Mouse (Mus musculus) CH12.LX (cell line): ENCODE data around the gene Nelfb. TPM values are rescaled to one million over a fixed set of nuclear protein-coding genes. Genes with fewer than 3 reads are reported as not detected.

Experiments used
- DNase-seq: peaks from one replicate; pipeline ENCODE4 v3.0.0-alpha.2; 2013; ENCODE audit errors: extremely low read depth
- H3K27ac ChIP-seq: 2 replicates; pipeline ENCODE4 v1.5.1; 2012; ENCODE audit warnings: low read depth, mild to moderate bottlenecking, control low read depth, moderate library complexity; ENCODE audit not compliant: insufficient read depth
- H3K27me3 ChIP-seq: replicated peaks from 2 replicates; pipeline ENCODE3; 2012; ENCODE audit warnings: inconsistent platforms
- H3K36me3 ChIP-seq, 2 experiments: replicated peaks in 1 of 2; 2 replicates each; pipeline versions ENCODE3 to v1.6.1; 2012; ENCODE audit warnings: inconsistent platforms in 1 of 2, low read length in 1 of 2, mild to moderate bottlenecking in 1 of 2, mixed read lengths in 1 of 2, moderate library complexity in 1 of 2; ENCODE audit not compliant: control insufficient read depth in 1 of 2, insufficient read depth in 1 of 2
- H3K4me1 ChIP-seq, 2 experiments: 2 replicates each; pipeline ENCODE4 v1.6.1; 2012; ENCODE audit warnings: inconsistent platforms in 1 of 2, moderate library complexity in 1 of 2; ENCODE audit not compliant: insufficient read depth in 2 of 2, control insufficient read depth in 1 of 2
- H3K4me2 ChIP-seq: 2 replicates; pipeline ENCODE4 v1.6.1; 2012; ENCODE audit warnings: low read depth, mild to moderate bottlenecking, control low read depth; ENCODE audit not compliant: poor library complexity, insufficient read depth, severe bottlenecking
- H3K4me3 ChIP-seq, 3 experiments: fragments of 150-350 bp in 1 of 3; sonication (generic) in 1 of 3; replicated peaks in 1 of 3; 2 replicates each; pipeline versions ENCODE3 to v1.5.1; 2011 to 2012; ENCODE audit warnings: low read depth in 2 of 3, low read length in 2 of 3, mild to moderate bottlenecking in 2 of 3, moderate library complexity in 2 of 3, control low read depth in 1 of 3, improper control_type of control experiment in 1 of 3, inconsistent platforms in 1 of 3, mixed read lengths in 1 of 3; ENCODE audit not compliant: poor library complexity in 1 of 3
- H3K79me2 ChIP-seq: replicated peaks from 2 replicates; pipeline ENCODE4 v1.6.1; 2012; ENCODE audit warnings: mild to moderate bottlenecking, moderate library complexity; ENCODE audit not compliant: control insufficient read depth, poor library complexity, insufficient read depth, severe bottlenecking; ENCODE audit errors: extremely low read depth
- H3K9ac ChIP-seq: 2 replicates; pipeline ENCODE4 v1.6.1; 2012; ENCODE audit warnings: low read depth, mild to moderate bottlenecking, control low read depth, moderate library complexity; ENCODE audit not compliant: insufficient read depth
- H3K9me3 ChIP-seq: replicated peaks from 2 replicates; pipeline ENCODE3; 2012; ENCODE audit warnings: low read length, inconsistent platforms, mixed read lengths
- CHD1 ChIP-seq: IDR thresholded peaks from 2 replicates; pipeline ENCODE4 v1.6.1; 2012; ENCODE audit warnings: low read depth, low read length, improper control_type of control experiment, inconsistent platforms
- CHD2 ChIP-seq: IDR thresholded peaks from 2 replicates; pipeline ENCODE4 v1.6.1; 2011; ENCODE audit warnings: low read length, improper control_type of control experiment
- CTCF ChIP-seq, 2 experiments: IDR thresholded peaks in 1 of 2; conservative IDR thresholded peaks in 1 of 2; 2 replicates each; pipeline ENCODE4 v1.5.1; 2011 to 2012; ENCODE audit warnings: low read depth in 2 of 2, low read length in 2 of 2, improper control_type of control experiment in 1 of 2, inconsistent platforms in 1 of 2, mild to moderate bottlenecking in 1 of 2, moderate library complexity in 1 of 2
- E2F4 ChIP-seq: IDR thresholded peaks from 2 replicates; pipeline ENCODE4 v1.6.1; 2011; ENCODE audit warnings: low read depth, low read length, improper control_type of control experiment; ENCODE audit not compliant: insufficient replicate concordance
- ELF1 ChIP-seq: IDR thresholded peaks from 2 replicates; pipeline ENCODE4 v1.6.1; 2014; ENCODE audit warnings: low read depth, mild to moderate bottlenecking, inconsistent platforms, low read length, improper control_type of control experiment
- EP300 ChIP-seq: IDR thresholded peaks from 2 replicates; pipeline ENCODE4 v1.6.1; 2011; ENCODE audit warnings: low read length, improper control_type of control experiment
- ETS1 ChIP-seq: conservative IDR thresholded peaks from 2 replicates; pipeline ENCODE4 v1.6.1; 2012; ENCODE audit warnings: low read depth, mild to moderate bottlenecking, inconsistent platforms, low read length, improper control_type of control experiment, moderate library complexity
- IRF4 ChIP-seq: IDR thresholded peaks from 2 replicates; pipeline ENCODE4 v1.6.1; 2014; ENCODE audit warnings: low read depth, mild to moderate bottlenecking, inconsistent platforms, low read length, improper control_type of control experiment
- JUN ChIP-seq: IDR thresholded peaks from 2 replicates; pipeline ENCODE4 v1.6.1; 2011; ENCODE audit warnings: low read depth, mild to moderate bottlenecking, low read length, improper control_type of control experiment, moderate library complexity; ENCODE audit not compliant: insufficient read depth
- MAFK ChIP-seq: IDR thresholded peaks from 2 replicates; pipeline ENCODE4 v1.6.1; 2011; ENCODE audit warnings: low read length, improper control_type of control experiment; ENCODE audit not compliant: insufficient replicate concordance
- MAZ ChIP-seq: IDR thresholded peaks from 2 replicates; pipeline ENCODE4 v1.6.1; 2012; ENCODE audit warnings: low read depth, mild to moderate bottlenecking, inconsistent platforms, low read length, improper control_type of control experiment, moderate library complexity
- MEF2A ChIP-seq: IDR thresholded peaks from 2 replicates; pipeline ENCODE4 v1.6.1; 2014; ENCODE audit warnings: low read depth, mild to moderate bottlenecking, inconsistent platforms, low read length, improper control_type of control experiment, borderline replicate concordance
- MXI1 ChIP-seq: IDR thresholded peaks from 2 replicates; pipeline ENCODE4 v1.6.1; 2011; ENCODE audit warnings: mild to moderate bottlenecking, low read depth, low read length, improper control_type of control experiment
- NRF1 ChIP-seq: IDR thresholded peaks from 2 replicates; pipeline ENCODE4 v1.6.1; 2014; ENCODE audit warnings: low read depth, mild to moderate bottlenecking, inconsistent platforms, low read length, improper control_type of control experiment, moderate library complexity
- POLR2A ChIP-seq: IDR thresholded peaks from 2 replicates; pipeline ENCODE4 v1.6.1; 2011; ENCODE audit warnings: low read depth, mild to moderate bottlenecking, improper control_type of control experiment, low read length
- RAD21 ChIP-seq: IDR thresholded peaks from 2 replicates; pipeline ENCODE4 v1.6.1; 2011; ENCODE audit warnings: low read depth, mild to moderate bottlenecking, low read length, improper control_type of control experiment, moderate library complexity
- RCOR1 ChIP-seq: conservative IDR thresholded peaks from 2 replicates; pipeline ENCODE4 v1.6.1; 2012; ENCODE audit warnings: low read depth, mild to moderate bottlenecking, inconsistent platforms, low read length, improper control_type of control experiment
- SMC3 ChIP-seq: IDR thresholded peaks from 2 replicates; pipeline ENCODE4 v1.6.1; 2011; ENCODE audit warnings: low read depth, low read length, improper control_type of control experiment
- TBP ChIP-seq: conservative IDR thresholded peaks from 2 replicates; pipeline ENCODE4 v1.6.1; 2011; ENCODE audit warnings: low read depth, low read length, improper control_type of control experiment
- TCF12 ChIP-seq: IDR thresholded peaks from 2 replicates; pipeline ENCODE4 v1.6.1; 2014; ENCODE audit warnings: low read depth, mild to moderate bottlenecking, inconsistent platforms, low read length, improper control_type of control experiment
- UBTF ChIP-seq: IDR thresholded peaks from 2 replicates; pipeline ENCODE4 v1.6.1; 2012; ENCODE audit warnings: low read depth, mild to moderate bottlenecking, inconsistent platforms, low read length, improper control_type of control experiment, moderate library complexity
- USF1 ChIP-seq: IDR thresholded peaks from 2 replicates; pipeline ENCODE4 v1.6.1; 2014; ENCODE audit warnings: low read depth, mild to moderate bottlenecking, inconsistent platforms, low read length, improper control_type of control experiment
- USF2 ChIP-seq: conservative IDR thresholded peaks from 2 replicates; pipeline ENCODE4 v1.6.1; 2011; ENCODE audit warnings: low read depth, low read length, improper control_type of control experiment
- ZKSCAN1 ChIP-seq: IDR thresholded peaks from 2 replicates; pipeline ENCODE4 v1.6.1; 2012; ENCODE audit warnings: low read depth, inconsistent platforms, low read length, improper control_type of control experiment, borderline replicate concordance
- dilution Hi-C: fragments of 300-500 bp; cut with MboI; formaldehyde crosslinking; loops from 2 replicates; pipeline ENCODE4 v1.14.3; 2020; ENCODE audit warnings: low sequenced_read_pairs; ENCODE audit not compliant: extremely low pct_unique_long_range_greater_than_20kb, extremely low pct_ligation_motif_present
- in situ Hi-C: fragments of 300-500 bp; cut with MboI; formaldehyde crosslinking; loops from 3 replicates; pipeline ENCODE4 v1.14.3; 2019; ENCODE audit warnings: low sequenced_read_pairs, low pct_ligation_motif_present, low pct_unique_long_range_greater_than_20kb, mixed read lengths
- polyA plus RNA-seq: library from polyadenylated mRNA; unstranded; fragments of >175 nt; gene quantifications from 2 replicates; pipeline ENCODE4 v1.2.1, GENCODE M21; 2012; ENCODE audit warnings: low read depth; ENCODE audit not compliant: insufficient read length
- total RNA-seq, 2 experiments: library from RNA; depleted of rRNA; stranded (reverse); fragments of 300-350 nt in 1 of 2; fragments of >200 nt in 1 of 2; gene quantifications; 2 replicates each; pipeline ENCODE4 v1.2.3; 2012 to 2014

The Nelfb gene
- total and polyA plus RNA-seq, 3 experiments, result 53.6 to 58.0 (median 57.0) TPM

DNA sequence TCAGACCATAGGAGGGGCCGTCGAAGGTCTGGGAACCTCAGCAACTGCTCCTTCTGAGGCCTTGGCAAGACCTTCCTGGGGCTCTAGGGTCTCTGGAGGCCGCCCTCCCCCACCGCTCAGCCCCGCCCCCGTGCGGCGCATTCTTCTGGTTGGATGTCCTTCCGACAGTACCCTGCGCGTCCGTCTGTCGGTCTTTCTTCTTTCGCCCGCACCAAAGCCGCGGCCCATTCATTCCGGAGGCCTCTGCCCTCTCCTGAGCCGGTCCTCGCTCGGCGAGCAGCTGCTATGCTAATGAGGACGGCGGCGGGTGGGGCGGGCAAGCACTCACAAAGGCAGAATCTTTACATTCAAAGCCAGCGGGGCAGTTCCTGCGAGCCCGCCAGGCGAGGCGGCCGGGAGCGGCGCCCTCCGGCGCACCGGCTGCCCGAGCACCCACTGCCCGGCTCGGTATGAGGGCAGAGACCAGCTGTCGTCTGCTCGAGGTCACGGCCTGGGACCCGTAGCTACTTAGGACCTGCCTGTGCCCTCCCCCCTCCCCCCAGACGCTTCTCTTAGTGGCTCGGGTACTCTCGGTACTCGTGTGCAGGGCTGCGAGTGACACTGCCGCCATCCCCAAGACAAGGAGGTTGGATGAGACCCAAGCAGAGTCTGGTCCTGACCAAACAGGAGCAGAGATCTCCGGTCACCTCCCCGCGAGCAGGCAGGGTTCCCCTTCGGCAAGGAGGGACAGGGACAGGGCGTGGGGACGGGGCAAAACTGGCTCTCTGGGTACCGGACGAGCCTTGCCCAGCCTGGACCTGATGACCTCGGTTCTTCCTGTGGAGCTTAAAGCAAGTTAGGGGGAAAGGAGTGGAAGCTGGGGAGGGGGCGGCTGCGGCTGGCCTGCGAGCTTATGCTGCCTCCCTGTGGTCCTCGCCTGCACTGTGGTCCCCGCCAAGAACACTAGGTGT lies 25.4 kb downstream of the Nelfb start:
- 0 out of 2 replicates have a peak overlapping the region, but pooled peaks have one; percentile 2 for H3K27ac ChIP-seq
- TF ChIP-seq IRF4 (0 out of 2 replicates have a peak, but pooled peaks have one; percentile 16), MAFK (no peak), RAD21 (peak; percentile 60), POLR2A (peak; percentile 54; the same call in 1 of the 2 replicates), CTCF (conservative IDR thresholded peaks at IDR 0.05 in 1 of 2, IDR thresholded peaks at IDR 0.05 in 1 of 2; ENCODE audit: low read depth in 2 of 2, low read length in 2 of 2) (peak in 1 of 2 experiments; percentile 66; a peak in 2 of 4 replicates), MAZ (peak; percentile 61), EP300 (no peak), TCF12 (peak; percentile 57; the same call in 1 of the 2 replicates), ETS1 (0 out of 2 replicates have a peak, but pooled peaks have one; percentile 3), CHD1 (0 out of 2 replicates have a peak, but pooled peaks have one; percentile 7), MEF2A (no peak), CHD2 (0 out of 2 replicates have a peak, but pooled peaks have one; percentile 24), MXI1 (peak; percentile 51; the same call in 1 of the 2 replicates), ELF1 (0 out of 2 replicates have a peak, but pooled peaks have one; percentile 13), SMC3 (peak; percentile 57), USF1 (no peak), UBTF (peak; percentile 70; the same call in 1 of the 2 replicates)
- H3K9ac ChIP-seq, result peak overlapping the region; percentile 25; the same call in 1 of the 2 replicates
- dilution Hi-C loops (no loop called here), in situ Hi-C loops (no loop called here)
- no peaks in the 10 kb centered on the region for H3K79me2 ChIP-seq
- peak; percentile 27 for DNase-seq
- H3K36me3 ChIP-seq, result no peaks in the 10 kb centered on the region
- H3K4me2 ChIP-seq, result peak overlapping the region; percentile 58
- H3K4me1 ChIP-seq, result peaks cover 12 to 35% of the 10 kb centered on the region in 2 experiments
- peaks cover 9% of the 10 kb centered on the region for H3K9me3 ChIP-seq
- peaks cover 47% of the 10 kb centered on the region for H3K27me3 ChIP-seq
- peak overlapping the region in 2 of 3 experiments; percentile 44 to 52 for H3K4me3 ChIP-seq

- Histone ChIP-seq H3K4me3 (no peak overlapping the region), H3K27me3 (peaks cover 61% of the 10 kb centered on the region), H3K4me2 (no peak overlapping the region), H3K4me1 (peaks cover 19 to 43% of the 10 kb centered on the region in 2 experiments), H3K27ac (no peak overlapping the region), H3K9ac (no peak overlapping the region), H3K36me3 (no peaks in the 10 kb centered on the region), H3K79me2 (no peaks in the 10 kb centered on the region), H3K9me3 (peaks cover 11% of the 10 kb centered on the region)
- in situ Hi-C loops (no loop called here), dilution Hi-C loops (no loop called here)
- DNase-seq, result no peak
- TF ChIP-seq CHD2, result no peak
- no peak for TF ChIP-seq MEF2A
- no peak for TF ChIP-seq EP300
- TF ChIP-seq CTCF (conservative IDR thresholded peaks at IDR 0.05 in 1 of 2, IDR thresholded peaks at IDR 0.05 in 1 of 2; ENCODE audit: low read depth in 2 of 2, low read length in 2 of 2), result no peak
- TF ChIP-seq ZKSCAN1, result no peak
- no peak for TF ChIP-seq USF2
- TF ChIP-seq TCF12, result no peak
- no peak for TF ChIP-seq TBP
- no peak for TF ChIP-seq E2F4
- TF ChIP-seq MXI1, result no peak
- TF ChIP-seq UBTF, result no peak
- TF ChIP-seq NRF1, result no peak
- no peak for TF ChIP-seq JUN
- TF ChIP-seq RCOR1, result no peak
Observed at GRCm38 (mm10) chr2:25184496-25184895, 26.8 kb downstream of the Nelfb start.
